Mouse (Mus musculus) spleen, embryonic (tissue): ENCODE data around the gene Hnf4a.
"Not testable (repeated sequence)": the region's sequence is repeated elsewhere in the genome, so short reads cannot be mapped to it uniquely, and the experiment has no call there.

Experiments
- CTCF ChIA-PET: fragments of 350-600 bp; sonication (Branson Sonifier 250); formaldehyde crosslinking; loops from one replicate; lab custom pipeline; 2022; lab: Charles Lee

Gene Hnf4a

DNA sequence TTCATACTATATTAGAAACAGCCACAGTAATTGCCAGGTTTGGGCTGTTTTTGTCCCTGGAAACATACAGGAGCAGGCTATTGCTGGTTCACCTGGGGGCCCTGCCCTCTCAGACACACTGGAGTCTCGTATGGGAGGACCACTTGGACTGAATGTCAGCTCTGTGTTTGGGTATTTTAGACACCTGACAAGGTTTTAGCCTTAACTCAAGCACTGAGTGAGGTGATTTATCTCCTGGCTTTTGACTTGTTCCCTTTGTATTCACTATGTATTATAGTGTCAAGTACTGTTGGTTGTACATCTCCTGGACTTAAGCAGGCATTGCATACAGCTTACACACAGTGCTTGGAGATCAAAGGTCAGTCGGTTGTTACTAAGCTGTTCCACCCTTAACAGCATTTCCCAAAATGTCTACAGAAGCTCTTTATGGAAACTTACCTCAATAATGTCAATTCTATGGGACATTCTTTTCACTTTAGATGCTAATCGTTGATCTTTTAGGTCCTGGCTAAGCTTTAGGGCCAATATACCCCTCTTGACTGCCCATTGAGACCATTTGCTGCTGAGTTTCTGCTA is 110.1 kb downstream of the Hnf4a start:
- CTCF ChIA-PET = interaction anchor here (1.1 to 1.3 kb wide), 2 partner anchors 13 to 51 kb away, joined by 3 to 4 read pairs; no protein-coding TSS in a partner anchor

- CTCF ChIA-PET = interaction anchor here (1.1 to 1.3 kb wide), 2 partner anchors 14 to 51 kb away, joined by 3 to 4 read pairs; no protein-coding TSS in a partner anchor
These were observed 110.7 kb downstream of the Hnf4a start for GRCm38 (mm10) chr2:163617232-163617863.

DNA sequence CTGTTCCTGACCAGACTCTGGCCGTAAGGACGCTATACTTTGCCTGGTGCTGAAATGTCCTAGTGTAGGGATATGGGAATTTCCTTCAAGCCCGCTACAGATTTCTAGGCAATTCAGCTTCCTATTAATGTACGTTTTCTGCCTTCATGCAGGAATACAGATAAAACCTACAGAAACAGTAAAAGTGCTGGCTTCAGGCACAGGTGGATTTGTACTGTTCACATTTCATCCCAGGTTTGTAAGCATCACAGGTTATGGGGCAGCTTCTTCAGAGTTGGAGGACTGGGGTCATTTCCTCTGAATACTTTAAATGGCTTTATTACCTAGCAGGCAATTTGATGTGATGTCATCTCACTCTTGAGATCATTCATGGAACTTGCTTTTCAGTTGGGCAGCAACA is 111.3 kb downstream of the Hnf4a start:
- CTCF ChIA-PET = interaction anchor here (0.9 to 1.3 kb wide), 5 partner anchors 8 to 50 kb away, joined by 3 to 5 read pairs (median 4); no protein-coding TSS in a partner anchor

DNA sequence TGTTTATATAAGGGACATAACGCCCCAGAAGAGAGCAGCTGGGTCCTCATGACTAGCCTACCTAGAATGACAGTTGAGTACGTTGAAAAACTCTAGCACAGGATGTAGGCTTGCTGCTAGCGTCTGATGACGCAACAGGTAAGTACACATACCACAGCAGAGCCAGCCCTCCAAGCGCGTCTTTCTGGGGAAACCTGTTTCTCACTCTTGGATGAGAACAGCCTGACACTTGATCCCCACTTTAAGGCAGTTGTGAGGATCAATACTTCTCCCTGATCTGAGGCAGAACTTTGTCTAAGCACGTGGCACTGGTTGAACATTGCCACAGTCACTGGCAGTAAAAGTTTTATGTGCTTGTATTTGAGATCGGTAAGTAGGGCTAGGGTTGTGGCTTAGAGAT is 113.8 kb downstream of the Hnf4a start:
- CTCF ChIA-PET = no interaction called here

DNA sequence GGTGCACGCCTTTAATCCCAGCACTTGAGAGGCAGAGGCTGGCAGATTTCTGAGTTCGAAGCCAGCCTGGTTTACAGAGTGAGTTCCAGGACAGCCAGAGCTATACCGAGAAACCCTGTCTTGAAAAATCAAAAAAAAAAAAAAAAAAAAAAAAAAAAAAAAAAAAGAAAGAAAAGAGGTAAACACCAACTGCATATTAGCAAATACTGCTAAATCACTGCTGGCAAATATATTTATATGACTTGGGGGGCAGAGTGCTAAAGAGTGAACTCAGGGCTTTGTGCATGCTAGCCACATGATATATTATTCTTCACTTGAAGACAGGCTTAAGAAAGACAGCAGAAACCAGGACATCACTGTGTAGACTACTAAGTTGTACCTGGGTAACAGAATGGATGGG is 114.8 kb downstream of the Hnf4a start:
- CTCF ChIA-PET = not testable (repeated sequence)
